Mouse (Mus musculus) neural tube, embryonic 14.5 days (tissue): ENCODE measurements around the gene Nhlh1. TPM values are rescaled to one million over a fixed set of nuclear protein-coding genes. Genes with fewer than 3 reads are reported as not detected.

Experiments
- ATAC-seq: fragments of 200-750 bp; cut with Nextera tagmentation; 2 replicates; pipeline ENCODE4 v1.8.0; 2017; ENCODE audit warnings: low read depth, mild to moderate bottlenecking, moderate TSS enrichment, moderate library complexity
- H3K27ac ChIP-seq: fragments of 300-500 bp; sonication (generic); 2 replicates; pipeline ENCODE4 v1.5.1; 2014; ENCODE audit warnings: low read depth, mild to moderate bottlenecking, control low read depth, low read length, moderate library complexity, mixed read lengths
- H3K27me3 ChIP-seq: fragments of 300-500 bp; sonication (generic); 2 replicates; pipeline ENCODE4 v1.6.1; 2014; ENCODE audit warnings: low read length; ENCODE audit not compliant: control insufficient read depth, insufficient read depth
- H3K36me3 ChIP-seq: fragments of 300-500 bp; sonication (generic); 2 replicates; pipeline ENCODE4 v1.6.1; 2014; ENCODE audit warnings: low read length, mixed read lengths; ENCODE audit not compliant: control insufficient read depth, insufficient read depth
- H3K4me1 ChIP-seq: fragments of 300-500 bp; sonication (generic); 2 replicates; pipeline ENCODE4 v1.6.1; 2014; ENCODE audit warnings: low read length; ENCODE audit not compliant: control insufficient read depth, insufficient read depth
- H3K4me2 ChIP-seq: fragments of 300-500 bp; sonication (generic); 2 replicates; pipeline ENCODE4 v1.6.1; 2014; ENCODE audit warnings: mild to moderate bottlenecking, low read depth, low read length, control low read depth
- H3K4me3 ChIP-seq: fragments of 300-500 bp; sonication (generic); 2 replicates; pipeline ENCODE4 v1.5.1; 2014; ENCODE audit warnings: low read depth, low read length, control low read depth, mixed read lengths
- H3K9ac ChIP-seq: fragments of 300-500 bp; sonication (generic); replicated peaks from 2 replicates; pipeline ENCODE4 v1.6.1; 2014; ENCODE audit warnings: low read depth, mild to moderate bottlenecking, control low read depth, low read length, mixed read lengths
- H3K9me3 ChIP-seq: fragments of 300-500 bp; sonication (generic); 2 replicates; pipeline ENCODE4 v1.6.1; 2016; ENCODE audit warnings: low read length; ENCODE audit not compliant: control insufficient read depth
- WGBS: fragments of 180-500 bp; shearing (Covaris S2); extraction: QIAGEN DNeasy Blood & Tissue Kit; methylation state at CpG from one replicate; pipeline ENCODE4 v1.1.7; 2014; 5-methylcytosine and 5-hydroxymethylcytosine counted together
- polyA plus RNA-seq: library from polyadenylated mRNA; unstranded; fragments of >200 nt; fragmentation: Nextera tagmentation; extraction: Ambion mirVana; gene quantifications from 2 replicates; pipeline ENCODE4 v1.2.1, GENCODE M21; 2014

Nhlh1 gene
- polyA plus RNA-seq, 1 experiment from 2014 or later, result 3.6 TPM

DNA sequence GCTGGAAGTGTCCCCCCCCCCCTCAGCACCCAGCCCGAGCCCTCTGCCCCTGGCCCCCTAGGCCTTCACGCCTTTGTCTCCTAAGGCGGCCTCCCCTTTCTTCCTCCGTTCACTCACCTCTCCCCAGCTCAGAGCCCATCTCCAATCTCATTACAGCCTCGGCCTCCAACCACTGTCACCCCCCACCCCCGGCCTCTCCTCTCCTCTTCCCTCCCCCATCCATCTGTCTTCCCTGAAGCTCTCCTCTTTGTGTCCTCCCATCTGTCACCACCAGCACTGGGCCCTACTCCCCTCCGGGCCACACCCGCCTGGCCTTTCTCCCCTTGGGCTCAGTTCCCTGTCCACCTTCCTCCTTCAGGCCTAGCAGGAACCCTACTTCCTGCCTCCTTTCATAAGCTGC lies 3.8 kb upstream of the Nhlh1 start:
- H3K9ac ChIP-seq, result no peak overlapping the region
- no peaks in the 10 kb centered on the region for H3K9me3 ChIP-seq
- peak; percentile 3; the same call in 1 of the 2 replicates for ATAC-seq
- H3K36me3 ChIP-seq, result peaks cover 16% of the 10 kb centered on the region
- no peaks in the 10 kb centered on the region for H3K27me3 ChIP-seq
- H3K4me3 ChIP-seq, result no peak overlapping the region
- no peak overlapping the region for H3K4me2 ChIP-seq
- WGBS, result 5% methylated on average over 8 of the region's 8 CpGs
- peak overlapping the region; percentile 60 for H3K27ac ChIP-seq
- H3K4me1 ChIP-seq, result peaks cover 10% of the 10 kb centered on the region; the same call in 1 of the 2 replicates

DNA sequence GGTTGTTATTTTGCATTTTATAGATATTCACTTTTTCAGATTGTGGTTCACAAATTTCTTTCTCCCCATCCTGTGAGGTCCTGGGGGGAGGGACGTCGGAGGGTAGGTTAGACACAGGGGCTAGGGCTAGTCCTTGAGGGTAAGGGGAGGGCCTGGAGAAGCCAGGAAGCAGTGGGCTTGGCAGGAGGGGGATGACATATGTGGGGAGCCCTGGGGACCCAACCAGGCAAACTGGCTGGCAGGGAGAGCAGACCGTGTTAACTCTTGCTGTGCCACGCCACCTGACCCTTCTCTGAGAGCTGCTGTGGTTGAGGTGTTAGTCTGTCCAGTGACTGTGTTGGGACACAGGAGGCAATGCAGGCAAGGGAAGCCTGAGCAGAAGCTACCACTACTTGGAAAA lies 3.3 kb upstream of the Nhlh1 start:
- Histone ChIP-seq H3K4me2 (no peak overlapping the region), H3K36me3 (peaks cover 10% of the 10 kb centered on the region; the same call in 1 of the 2 replicates), H3K9me3 (no peaks in the 10 kb centered on the region), H3K4me1 (peaks cover 10% of the 10 kb centered on the region; the same call in 1 of the 2 replicates), H3K27ac (peak overlapping the region; percentile 60), H3K9ac (no peak overlapping the region), H3K4me3 (no peak overlapping the region), H3K27me3 (no peaks in the 10 kb centered on the region)
- ATAC-seq, result peak; percentile 23; the same call in 1 of the 2 replicates
- WGBS, result 32% methylated on average over 4 of the region's 4 CpGs

GRCm38 (mm10) chr1:172058874-172059273 lies 1.5 kb upstream of the Nhlh1 start:
- no peak overlapping the region for H3K4me2 ChIP-seq
- H3K4me3 ChIP-seq, result no peak overlapping the region
- peaks cover 8% of the 10 kb centered on the region; the same call in 1 of the 2 replicates for H3K4me1 ChIP-seq
- WGBS, result 30% methylated on average over 7 of the region's 7 CpGs
- no peak overlapping the region for H3K9ac ChIP-seq
- H3K36me3 ChIP-seq, result no peaks in the 10 kb centered on the region
- H3K9me3 ChIP-seq, result no peaks in the 10 kb centered on the region
- no peaks in the 10 kb centered on the region for H3K27me3 ChIP-seq
- H3K27ac ChIP-seq, result peak overlapping the region; percentile 57
- no peak for ATAC-seq

- Histone ChIP-seq H3K4me2 (no peak overlapping the region), H3K4me3 (no peak overlapping the region)
These were observed 948 bp upstream of the Nhlh1 start for GRCm38 (mm10) chr1:172058321-172058720.

DNA sequence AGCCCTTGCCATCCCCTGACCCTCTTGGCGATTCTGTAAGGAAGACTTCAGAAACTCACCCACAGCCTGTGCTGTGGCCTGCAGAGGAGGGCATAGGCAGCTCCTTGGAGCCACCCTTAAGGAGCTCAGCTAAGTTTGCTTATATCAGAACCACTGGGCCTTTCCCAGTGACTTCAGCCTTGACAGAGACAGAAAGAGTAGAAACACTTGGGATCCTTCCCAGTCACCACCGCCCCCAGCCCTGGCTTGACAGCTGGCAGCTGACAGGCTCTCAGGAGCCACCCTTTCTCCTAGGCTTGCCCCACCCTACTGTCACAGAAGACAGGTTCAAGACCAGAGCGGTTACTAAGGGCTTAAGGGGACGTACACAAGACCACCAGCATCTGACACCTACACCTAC lies 1.1 kb downstream of the Nhlh1 start:
- H3K9me3 ChIP-seq, result no peaks in the 10 kb centered on the region
- peaks cover 17% of the 10 kb centered on the region for H3K4me1 ChIP-seq
- peak overlapping the region; percentile 23 for H3K4me3 ChIP-seq
- 63% methylated on average over 4 of the region's 4 CpGs for WGBS
- no peaks in the 10 kb centered on the region for H3K27me3 ChIP-seq
- H3K27ac ChIP-seq, result no peak overlapping the region
- no peaks in the 10 kb centered on the region for H3K36me3 ChIP-seq
- H3K9ac ChIP-seq, result peak overlapping the region; percentile 8; the same call in 1 of the 2 replicates
- H3K4me2 ChIP-seq, result peak overlapping the region; percentile 29
- no peak for ATAC-seq

More at GRCm38 (mm10) chr1:172058321-172058720, 948 bp upstream of the Nhlh1 start:
- Histone ChIP-seq H3K36me3 (no peaks in the 10 kb centered on the region), H3K9ac (no peak overlapping the region), H3K4me1 (peaks cover 12% of the 10 kb centered on the region), H3K9me3 (no peaks in the 10 kb centered on the region), H3K27ac (peak overlapping the region; percentile 3; the same call in 1 of the 2 replicates), H3K27me3 (no peaks in the 10 kb centered on the region)
- ATAC-seq, result no peak
- 35% methylated on average over 6 of the region's 6 CpGs for WGBS

- H3K4me3 ChIP-seq, result peak overlapping the region; percentile 36
- ATAC-seq, result peak; percentile 25; the same call in 1 of the 2 replicates
These were observed 3.6 kb downstream of the Nhlh1 start for GRCm38 (mm10) chr1:172053541-172054440.

GRCm38 (mm10) chr1:172052766-172053279 lies 4.5 kb downstream of the Nhlh1 start:
- ATAC-seq, result no peak
- Histone ChIP-seq H3K4me3 (0 out of 2 replicates have a peak overlapping the region, but pooled peaks have one; percentile 8), H3K4me2 (peak overlapping the region; percentile 70), H3K27me3 (no peaks in the 10 kb centered on the region), H3K4me1 (peaks cover 29% of the 10 kb centered on the region), H3K27ac (peak overlapping the region; percentile 28; the same call in 1 of the 2 replicates), H3K9ac (0 out of 2 replicates have a peak overlapping the region, but pooled peaks have one; percentile 29), H3K9me3 (no peaks in the 10 kb centered on the region), H3K36me3 (no peaks in the 10 kb centered on the region)
- 15% methylated on average over 10 of the region's 10 CpGs for WGBS

More at GRCm38 (mm10) chr1:172053541-172054440, 3.6 kb downstream of the Nhlh1 start:
- Histone ChIP-seq H3K9ac (peak overlapping the region; percentile 46), H3K9me3 (no peaks in the 10 kb centered on the region), H3K36me3 (no peaks in the 10 kb centered on the region), H3K27me3 (no peaks in the 10 kb centered on the region), H3K27ac (no peak overlapping the region), H3K4me2 (peak overlapping the region; percentile 70), H3K4me1 (peaks cover 21% of the 10 kb centered on the region)
- 3% methylated on average over 42 of the region's 42 CpGs for WGBS

DNA sequence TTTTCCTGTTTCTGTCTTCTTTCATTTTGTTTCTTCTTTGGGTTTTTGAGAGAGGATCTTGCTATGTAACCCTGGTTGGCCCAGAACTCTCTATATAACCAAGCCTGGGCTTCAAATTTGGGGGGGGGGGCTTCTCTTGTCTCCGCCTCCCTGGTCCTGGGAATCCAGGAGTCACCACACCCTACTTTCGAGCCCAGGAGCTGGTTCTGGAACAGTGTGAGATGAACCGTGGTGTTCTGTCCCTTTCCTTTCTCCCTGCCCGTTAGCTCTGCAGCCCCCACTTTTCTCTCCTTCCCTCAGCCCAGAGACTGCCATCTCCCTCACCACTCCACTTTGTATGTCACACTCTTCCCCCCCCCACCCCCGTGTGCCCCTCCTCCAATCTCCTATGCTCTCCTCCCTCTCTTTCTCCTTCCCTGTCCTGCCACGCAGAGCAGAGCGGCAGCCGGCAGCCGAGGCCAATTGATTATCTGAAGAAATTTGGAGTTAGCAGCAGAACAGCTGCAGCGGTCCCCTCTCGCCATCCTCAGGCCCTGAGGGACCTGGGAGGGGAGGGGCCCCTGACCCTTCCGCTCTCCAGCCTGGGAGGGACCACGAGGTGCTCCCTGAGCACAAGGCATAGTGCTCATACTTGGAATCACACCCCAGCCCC lies 8.1 kb downstream of the Nhlh1 start:
- ATAC-seq, result peak; percentile 28
- H3K27me3 ChIP-seq, result no peaks in the 10 kb centered on the region
- no peaks in the 10 kb centered on the region for H3K9me3 ChIP-seq
- WGBS, result 8% methylated on average over 12 of the region's 13 CpGs
- H3K4me2 ChIP-seq, result peak overlapping the region; percentile 27; the same call in 1 of the 2 replicates
- H3K36me3 ChIP-seq, result no peaks in the 10 kb centered on the region
- H3K27ac ChIP-seq, result peak overlapping the region; percentile 91
- H3K9ac ChIP-seq, result 0 out of 2 replicates have a peak overlapping the region, but pooled peaks have one; percentile 7
- H3K4me3 ChIP-seq, result no peak overlapping the region
- H3K4me1 ChIP-seq, result peaks cover 31% of the 10 kb centered on the region
